Mouse (Mus musculus) thymus, postnatal 0 days (tissue): ENCODE measurements at regions not wholly inside any gene's neighbourhood (a gene's known extent, or its start where the extent isn't known, plus 50 kb on each side); places are given as distances from the start of the nearest gene placed in this dataset.

ENCODE experiments used
- DNase-seq: peaks from one replicate; pipeline ENCODE4 v3.0.0-alpha.2; 2015; ENCODE audit warnings: low spot score

DNA sequence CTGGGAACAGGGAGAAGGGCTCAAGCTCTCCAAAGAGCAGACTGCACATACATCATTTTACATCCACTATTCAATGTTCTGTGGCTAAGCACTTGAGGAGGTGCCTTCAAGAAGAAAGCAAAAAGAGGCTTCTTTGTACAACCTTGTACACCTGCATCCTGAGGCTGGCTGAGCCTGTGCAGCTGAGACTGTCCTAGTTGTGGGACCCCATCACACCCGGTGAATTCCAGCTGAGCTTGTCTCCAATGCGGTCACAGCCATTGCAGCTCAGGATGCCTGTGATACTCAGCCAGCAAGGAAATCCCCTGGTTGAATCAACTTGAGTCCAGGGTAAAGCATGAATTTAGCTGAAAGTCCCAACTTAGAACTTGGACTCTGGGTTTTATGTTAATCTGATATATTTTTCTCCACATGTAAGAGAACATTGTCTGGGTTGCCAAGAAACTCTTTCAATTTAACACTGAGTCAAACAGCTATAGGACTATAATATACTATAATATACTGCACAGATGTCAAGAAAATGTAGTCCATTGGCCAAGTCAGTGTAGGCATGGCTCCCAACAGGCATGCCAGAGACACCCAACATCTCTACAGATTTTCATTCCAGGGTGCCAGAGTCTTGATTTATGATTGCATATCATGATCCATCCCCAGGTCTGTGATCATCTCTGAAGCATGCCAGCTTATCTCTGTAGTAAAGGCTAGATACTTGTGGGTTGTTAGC is 599.2 kb downstream of the Pard3 start:
- DNase-seq, result peak; percentile 75

DNA sequence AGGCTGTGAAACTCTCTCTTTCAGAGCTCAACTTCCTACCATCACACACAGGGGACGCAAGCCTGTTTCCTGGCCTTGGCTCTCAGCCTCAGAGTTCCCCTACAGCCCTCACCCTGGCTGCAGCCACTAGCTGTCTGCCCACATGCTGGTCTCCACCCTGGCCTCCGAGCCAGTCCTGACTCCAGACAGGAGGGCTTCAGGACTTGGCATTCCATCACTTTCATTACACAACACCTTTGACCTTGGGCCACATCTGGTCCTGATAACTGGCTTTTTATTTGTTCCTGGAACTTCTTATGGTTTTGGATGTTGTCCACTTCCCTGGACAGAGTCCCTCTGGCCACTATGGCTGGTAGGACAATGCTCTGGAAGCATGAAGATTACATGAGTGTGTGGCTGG is 602.9 kb downstream of the Pard3 start:
- no peak for DNase-seq

DNA sequence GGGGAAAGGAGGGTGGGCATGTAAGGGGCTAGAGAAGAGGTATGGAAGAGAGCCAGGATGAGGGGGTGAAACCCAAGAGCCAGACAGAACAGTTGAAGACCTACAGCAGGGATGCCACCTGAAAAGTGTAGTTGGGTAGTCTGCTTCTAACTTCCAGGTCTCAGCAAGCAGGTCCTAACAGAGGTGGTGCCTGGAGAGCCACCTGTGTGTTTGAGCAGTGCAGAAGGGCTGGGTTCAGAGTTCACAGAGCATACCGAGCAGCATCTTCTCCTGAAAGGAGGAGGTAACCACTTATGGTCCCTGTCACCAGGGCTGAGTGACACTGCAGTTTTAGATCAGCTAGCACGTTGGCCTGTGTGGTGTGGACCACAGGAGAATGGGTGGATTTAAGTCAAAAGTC is 605.3 kb downstream of the Pard3 start:
- no peak for DNase-seq

DNA sequence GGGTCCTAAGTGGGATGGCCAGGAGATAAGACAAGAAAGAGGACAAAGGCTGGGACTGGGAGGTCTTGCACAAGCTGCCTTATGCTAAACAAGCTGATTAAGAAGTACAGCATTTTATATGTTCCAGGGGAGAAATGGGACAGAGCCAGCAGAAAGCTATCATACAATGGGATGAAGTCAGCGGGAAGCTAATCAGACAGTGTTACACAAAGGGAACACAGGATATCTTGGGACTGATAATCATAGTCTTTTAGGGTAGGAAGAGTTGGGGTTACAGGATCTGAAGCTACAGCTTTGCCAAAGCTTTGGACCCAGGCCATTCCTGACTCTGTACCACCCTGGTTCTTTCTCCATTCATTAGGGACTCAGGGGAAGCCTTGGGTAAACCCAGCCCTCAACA is 610.4 kb downstream of the Pard3 start:
- no peak for DNase-seq

DNA sequence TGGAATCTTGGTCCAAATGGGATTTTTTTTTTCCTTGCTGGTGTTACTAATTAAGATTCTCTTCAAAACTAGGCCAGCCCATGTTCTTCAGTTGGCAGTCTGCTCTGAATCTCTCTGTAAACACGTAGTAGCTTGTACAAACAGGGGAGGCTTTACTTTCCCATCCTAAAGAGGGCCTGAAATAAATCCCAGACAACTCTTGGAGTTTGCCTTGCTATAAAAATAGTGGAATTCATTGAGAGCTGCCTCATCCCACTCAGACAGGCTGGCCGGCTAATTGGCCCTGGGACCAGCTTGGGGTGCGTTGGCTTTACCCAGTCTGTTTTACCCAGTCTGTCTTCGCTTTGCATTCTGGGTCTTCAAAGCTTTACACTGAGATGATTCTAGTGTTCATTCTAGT is 611.7 kb downstream of the Pard3 start:
- DNase-seq, result no peak

DNA sequence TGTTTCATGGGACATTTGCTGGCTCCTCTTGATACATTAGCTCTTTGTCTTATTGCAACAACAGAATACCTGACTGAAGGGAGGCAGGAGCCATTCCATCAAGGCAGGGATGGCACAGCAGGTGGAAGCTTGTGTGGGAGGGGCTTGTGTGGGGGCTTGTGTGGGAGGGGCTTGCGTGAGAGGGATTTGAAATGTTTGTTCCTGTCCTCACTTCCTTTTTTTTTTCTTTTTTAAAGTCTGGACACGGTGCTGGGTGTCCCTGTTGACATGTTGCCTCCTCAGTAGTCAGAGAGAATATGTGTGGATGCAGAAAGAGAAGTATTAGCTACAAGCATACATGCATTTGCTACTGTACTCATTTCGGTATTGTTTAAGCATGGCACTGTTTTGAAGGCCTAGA is 616.5 kb downstream of the Pard3 start:
- no peak for DNase-seq

DNA sequence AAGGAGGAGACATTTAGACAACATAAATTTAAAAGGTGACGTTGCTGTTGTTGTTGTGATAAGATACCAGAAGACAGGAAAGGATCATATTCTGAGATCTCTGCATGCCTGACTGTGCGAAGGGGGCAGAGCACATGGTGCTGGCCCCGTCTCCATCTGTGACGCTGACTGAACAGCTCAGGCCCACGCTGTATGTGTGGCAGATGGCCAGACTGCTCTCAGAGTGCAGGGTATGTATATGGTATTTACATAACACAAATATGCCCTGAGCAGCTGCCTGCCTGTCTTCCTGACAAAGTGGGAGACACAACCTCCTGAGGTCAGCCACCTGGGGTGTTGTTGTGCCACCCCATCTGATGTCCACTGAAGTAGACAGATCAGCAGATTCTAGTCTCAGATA is 620.5 kb downstream of the Pard3 start:
- DNase-seq, result no peak

DNA sequence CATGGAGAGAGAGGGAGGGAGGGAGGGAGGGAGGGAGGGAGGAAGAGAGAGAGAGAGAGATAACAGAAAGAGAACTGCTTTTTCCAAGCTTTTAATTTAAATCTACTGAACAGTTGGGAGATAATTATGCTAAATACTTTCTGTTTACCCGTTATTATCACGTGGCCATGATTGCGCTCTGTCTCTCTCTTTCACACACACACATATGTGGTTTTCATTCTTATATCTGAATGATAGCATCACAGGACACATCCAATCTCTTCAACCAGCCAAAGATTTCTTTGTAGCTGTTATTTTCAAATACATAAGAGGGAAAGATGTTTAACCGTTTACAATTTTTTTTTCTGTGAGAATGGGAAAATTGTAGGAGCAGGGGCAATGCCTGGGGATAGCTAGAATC is 627.1 kb downstream of the Pard3 start:
- no peak for DNase-seq

DNA sequence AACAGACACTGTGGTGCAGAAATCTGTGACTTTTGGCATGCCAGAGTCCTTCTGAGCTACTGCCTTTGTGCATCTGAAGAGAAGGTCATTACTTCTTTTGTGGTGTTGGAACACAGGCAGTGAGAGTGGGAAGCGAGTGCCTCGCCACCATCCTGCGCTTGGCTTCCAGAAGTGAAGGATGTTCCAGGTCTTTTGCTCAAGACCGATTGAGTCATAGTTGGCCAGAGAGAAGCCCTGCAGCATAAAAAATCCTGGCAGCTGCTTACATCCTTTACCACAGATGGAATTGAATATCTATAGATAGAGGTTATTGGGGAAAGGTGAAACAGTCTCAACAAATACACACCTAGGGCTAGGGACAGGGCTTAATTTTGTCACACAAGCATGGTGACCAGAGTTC is 634.7 kb downstream of the Pard3 start:
- no peak for DNase-seq

DNA sequence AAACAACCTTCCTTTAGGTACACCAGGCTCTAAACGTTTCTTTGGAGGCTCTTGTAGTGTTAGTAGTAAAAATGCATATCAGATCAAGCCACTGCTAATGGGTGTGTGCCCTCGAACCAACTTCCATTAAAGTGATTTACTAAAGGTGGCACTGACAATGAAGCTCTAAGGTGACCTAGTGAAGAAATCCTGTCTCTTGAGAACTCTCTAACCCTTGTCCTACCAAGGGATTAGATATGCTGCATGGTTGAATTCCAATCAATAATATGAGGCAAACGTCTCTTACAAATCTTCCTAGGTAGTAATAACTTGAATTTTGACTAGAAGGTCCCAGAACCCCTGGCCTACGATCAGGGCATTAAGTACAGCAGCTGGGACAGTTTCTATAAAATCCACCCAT is 640.7 kb downstream of the Pard3 start:
- no peak for DNase-seq

DNA sequence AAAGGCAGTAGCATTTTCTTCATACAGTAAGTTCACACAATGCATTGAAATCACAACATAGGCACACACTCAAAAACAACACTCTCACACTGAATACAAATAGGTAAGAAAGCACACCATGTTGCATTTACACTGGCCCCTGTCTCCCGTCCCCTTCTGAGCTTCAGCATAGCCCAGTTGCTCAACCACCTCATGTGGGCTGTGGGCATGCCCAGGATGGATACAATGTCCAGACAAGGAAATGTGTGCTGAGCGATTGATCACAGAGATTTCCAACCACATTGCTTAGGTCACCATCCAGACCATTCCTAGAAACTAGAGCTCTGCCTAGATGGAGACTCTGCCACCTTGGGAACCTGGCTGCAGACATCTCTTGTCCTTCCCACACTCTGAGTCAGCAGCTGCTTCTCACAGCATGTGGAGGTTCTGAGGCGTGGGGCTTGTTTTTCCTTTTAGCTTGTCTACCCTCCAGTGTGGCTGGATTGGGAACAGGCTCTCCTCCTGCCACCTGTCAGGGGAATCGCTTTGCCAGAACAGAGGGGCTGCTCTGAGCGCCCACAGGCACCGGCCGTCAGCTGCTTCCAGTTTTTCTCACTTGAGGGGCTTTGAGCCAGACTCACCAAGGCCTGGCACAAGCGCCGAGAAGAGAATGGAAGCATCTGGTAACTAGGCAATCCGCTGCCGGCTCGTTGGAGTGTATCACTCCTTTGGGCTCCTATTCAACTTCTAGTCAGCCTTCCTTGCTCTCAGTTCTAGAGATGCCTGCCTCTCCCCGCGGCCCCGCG is 642.5 kb downstream of the Pard3 start:
- no peak for DNase-seq

DNA sequence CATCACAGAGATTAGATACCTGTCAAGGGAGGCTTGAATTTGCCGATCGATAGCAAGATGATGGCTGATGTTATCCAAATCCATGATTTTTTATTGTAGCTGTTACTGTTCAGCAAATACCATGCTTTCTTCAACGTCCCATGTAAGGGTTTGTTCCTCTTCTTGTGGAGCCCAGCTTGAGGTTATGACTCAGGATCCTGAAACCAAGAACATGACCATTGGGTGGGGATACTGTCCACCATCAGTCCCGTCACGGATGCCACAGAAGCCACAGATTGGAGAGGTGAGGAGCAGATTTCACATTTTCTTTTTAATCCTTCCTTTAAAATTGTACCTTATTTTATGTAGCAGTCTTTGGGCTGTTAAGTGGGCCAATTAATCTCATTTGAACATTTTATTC is 645.7 kb downstream of the Pard3 start:
- DNase-seq, result no peak

DNA sequence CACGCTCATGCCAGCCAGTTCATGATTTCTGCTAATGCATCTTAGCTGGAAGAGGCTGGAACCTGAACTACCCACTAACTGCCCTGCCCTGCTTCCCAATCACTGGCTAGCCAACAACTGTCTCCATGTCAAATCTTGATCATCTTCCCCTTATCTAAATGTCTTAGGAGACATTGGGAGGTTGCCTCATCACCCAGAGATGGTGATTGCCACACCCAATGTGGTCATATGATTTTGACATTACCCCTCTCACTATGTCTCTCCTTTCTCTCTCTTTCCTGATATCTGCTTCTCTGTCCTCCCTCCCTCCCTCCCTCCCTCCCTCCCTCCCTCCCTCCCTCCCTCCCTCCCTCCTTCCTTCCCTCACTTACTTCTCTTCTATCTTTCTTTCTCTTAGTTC is 643.3 kb upstream of the Nrp1 start:
- no peak for DNase-seq

DNA sequence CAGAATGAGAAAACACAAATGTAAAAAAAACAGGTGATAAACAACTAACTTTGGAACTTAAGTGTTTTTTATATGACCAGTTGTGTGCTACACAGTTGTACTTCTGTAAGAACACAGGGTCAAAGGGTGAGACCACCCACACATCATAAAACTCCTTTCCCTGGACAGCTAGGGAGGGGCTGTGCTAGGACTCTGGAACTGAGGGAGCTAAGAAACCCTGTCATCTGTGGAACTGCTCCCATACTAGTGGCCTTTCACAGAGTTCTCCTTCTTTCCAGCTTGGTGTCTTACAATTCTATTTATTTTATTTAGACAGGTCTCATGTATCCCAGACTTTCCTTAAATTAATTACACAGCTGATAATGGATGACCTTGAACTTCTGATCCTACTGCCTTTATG is 640.4 kb upstream of the Nrp1 start:
- no peak for DNase-seq

DNA sequence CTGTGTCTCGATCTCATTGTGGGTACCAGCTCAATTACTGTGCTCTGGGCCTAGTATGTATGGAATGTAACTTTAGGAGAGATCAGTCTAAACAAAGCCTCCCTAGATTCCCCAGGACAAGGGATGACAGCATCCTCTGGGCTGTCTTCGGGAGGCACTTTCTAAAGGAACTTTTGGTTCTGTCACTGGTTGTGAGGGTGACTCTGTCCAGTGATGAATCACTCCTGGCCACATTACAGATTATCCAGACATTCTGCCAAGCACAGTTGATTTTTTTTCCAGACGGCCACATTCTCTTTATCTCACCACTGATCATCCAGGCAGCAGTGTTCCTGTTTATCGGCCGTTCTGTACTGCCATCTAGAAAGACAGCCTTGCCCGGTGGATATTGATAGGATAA is 638.5 kb upstream of the Nrp1 start:
- no peak for DNase-seq

DNA sequence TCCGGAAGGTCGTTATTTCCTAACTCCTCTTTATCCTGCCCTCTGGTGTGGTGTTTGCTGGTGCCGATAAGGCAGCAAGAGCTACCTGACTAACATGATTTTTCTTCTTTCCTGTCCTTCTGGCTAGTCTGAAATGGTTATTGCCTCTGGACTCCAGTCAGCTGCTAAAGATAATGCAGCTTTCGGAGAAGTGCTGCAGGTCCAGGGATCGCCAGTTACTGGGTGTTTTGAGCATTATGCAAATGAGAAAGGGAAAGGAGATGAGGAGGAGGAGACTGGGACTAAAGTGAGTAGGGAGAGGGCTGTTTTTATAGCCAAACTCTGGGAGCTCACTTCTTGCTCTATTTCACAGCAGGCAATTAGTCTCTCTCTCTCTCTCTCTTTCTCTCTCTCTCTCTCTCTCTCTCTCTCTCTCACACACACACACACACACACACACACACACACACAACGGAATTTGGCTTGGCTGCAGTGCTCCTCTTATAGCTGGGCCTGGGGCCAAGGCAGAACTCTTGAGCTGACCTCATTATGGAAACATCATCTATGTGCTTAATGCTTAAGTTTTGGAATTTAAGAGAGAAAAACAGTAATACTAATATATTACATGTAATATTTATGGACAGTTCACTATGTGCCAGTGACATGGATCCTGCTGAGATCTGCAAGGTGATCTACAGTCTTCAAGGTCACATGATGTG is 637.7 kb upstream of the Nrp1 start:
- DNase-seq, result no peak

DNA sequence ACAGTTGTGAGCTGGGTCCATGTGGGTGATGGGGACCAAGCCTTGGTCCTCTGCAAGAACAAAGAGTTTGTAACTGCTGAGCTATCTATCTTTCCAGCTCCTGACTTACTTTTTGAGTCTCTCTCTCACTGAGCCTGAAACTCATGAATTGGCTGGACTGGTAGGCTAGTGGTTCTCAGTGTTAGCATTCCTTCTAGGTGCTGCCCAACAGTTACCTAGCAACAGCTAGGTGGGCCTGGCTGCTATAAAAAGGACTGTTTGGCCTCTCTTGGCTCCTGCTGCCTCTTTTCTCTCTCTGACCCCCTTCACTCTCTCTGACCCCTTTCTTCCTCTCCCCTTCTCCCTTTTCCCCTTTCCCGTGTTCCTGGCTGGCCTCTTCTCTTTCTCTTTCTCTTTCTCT is 636.8 kb upstream of the Nrp1 start:
- DNase-seq, result no peak

DNA sequence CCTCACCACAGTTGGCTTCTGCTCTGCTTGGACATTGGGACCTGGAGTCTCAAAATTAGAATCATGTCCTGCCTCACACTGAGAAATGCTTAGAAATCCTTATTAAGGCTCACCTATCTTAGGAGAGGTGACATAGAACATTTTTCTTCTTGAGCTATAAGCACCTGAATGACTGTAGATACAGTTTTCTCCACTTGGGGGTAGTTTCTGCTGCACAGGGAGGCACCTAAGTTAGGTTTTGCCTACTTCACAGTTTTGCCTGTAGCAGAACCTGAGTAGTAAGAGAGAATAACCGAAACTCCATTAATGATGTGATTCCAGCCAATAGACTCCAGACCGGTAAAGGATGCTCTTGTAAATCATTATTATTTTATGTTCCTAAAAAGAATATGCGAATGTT is 624.3 kb upstream of the Nrp1 start:
- DNase-seq, result peak; percentile 12

DNA sequence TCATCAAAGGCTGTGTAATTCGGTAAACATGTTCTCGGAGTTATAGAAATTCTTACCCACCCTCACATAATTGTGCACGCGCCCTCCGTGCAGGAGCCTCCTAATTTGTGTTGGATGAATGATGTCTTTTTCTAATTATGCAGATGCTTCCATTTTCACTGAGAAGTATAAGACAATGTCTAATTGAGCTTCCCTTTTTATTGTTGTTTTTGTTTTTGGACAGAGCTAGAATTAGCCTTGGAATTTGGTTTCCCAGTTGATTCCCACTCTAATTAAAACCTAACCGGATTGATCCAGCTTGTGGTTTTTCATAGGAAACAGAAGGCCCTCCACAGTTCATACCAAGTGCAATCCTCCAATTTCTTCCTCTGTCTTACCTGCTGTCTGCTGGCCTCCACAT is 616.2 kb upstream of the Nrp1 start:
- no peak for DNase-seq

DNA sequence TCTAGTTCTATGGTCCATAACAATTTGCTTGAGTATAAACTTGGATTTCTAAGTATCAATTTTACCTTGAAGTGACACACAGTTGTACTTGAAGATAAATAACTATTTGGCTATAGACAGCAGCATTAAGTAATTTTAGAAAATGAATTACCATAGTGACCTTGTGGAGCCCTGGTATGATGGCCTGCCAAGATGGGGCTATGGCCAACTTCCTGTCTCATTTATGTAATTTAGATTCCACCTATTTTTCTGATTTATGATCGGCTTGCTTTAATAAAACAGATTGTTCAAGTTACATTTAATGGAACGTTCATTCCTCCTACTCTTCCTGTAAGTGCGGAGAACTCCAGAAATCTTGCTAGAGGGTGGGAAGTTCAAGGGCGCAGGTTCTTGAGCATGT is 613.2 kb upstream of the Nrp1 start:
- DNase-seq, result no peak

DNA sequence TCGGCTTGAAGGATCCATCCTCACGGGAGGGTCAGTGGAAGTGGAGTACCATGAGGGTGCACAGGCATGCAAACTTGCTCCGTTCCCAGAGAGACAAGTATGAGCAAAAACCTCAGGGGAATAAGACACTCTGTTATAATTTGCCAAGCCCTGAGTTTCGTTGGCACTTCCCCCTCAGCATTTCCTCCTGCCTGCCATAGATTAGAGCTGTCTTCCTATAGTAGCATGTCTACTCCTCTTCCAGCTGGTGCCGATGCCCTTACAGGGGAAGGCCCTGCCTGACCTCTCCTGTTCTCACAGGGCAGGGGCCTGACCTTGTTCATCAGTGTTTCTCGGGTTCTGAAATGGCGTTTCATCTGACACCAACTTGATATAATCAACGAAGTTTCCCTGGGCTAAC is 611.9 kb upstream of the Nrp1 start:
- no peak for DNase-seq

DNA sequence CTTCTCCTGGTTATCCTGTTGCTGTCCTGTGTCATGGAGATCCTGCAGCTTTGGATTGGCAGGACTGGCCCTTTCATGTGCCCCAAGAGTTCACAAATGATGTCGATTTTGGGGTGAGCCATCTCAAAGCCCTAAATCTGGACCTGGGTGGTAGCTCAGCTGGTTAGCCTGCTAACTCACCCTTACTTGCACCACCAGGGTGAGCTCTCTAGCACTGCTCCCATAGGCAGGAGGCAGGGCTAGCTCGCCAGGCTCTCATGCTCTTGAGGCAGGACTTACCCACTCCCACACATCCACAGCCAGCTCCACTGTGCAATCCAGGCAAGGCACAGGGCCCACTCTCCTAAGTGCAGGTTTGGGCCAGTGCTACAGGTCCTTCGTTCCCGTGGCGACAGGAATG is 605.5 kb upstream of the Nrp1 start:
- DNase-seq, result no peak
